12 mouse cellular contexts compared by ENCODE assay signal in genomic region chr9:12598113-12598650, GRCm38 (mm10).
"Had no signal": no experiment of that assay in that cellular context is flagged by ENCODE, and none has a peak within 500 bp of the region (broad histone marks: within the 10 kb centered on the region; RNA-seq: fewer than 3 reads in every experiment).

No protein-coding gene starts in this region.

- ATAC-seq: intestine, embryonic 16.5 days; lung, postnatal 0 days had no signal

- H3K27ac ChIP-seq: limb, embryonic 10.5 days; liver, embryonic 15.5 days; neural tube, embryonic 13.5 days; stomach, postnatal 0 days had no signal

- DNase-seq: kidney, adult 2 months; kidney, postnatal 25 days; lung, adult 2 months; lung, postnatal 36 days; thymus, adult 18-20 months; thymus, postnatal 14 days had no signal

- H3K4me3 ChIP-seq: limb, embryonic 10.5 days; liver, embryonic 15.5 days; neural tube, embryonic 13.5 days had no signal
